Mouse (Mus musculus) neutrophil, adult 65 days (primary cell): ENCODE results near the gene Gm45623. TPM values are rescaled to one million over a fixed set of nuclear protein-coding genes. Genes with fewer than 3 reads are reported as not detected.

ENCODE experiments used
- total RNA-seq: library from RNA; stranded (reverse); gene quantifications from 2 replicates; pipeline ENCODE4 v1.2.4, GENCODE M21; 2023

Gm45623 gene
- not detected in 2 replicates for total RNA-seq

GRCm38 (mm10) chr13:56753192-56753951 lies at the start of gene Gm45623:
Gm45623 (minus strand) TSS chr13:56753827.

GRCm38 (mm10) chr13:56702469-56703221 lies 51.0 kb downstream of the Gm45623 start, which contains the start of gene Smad5:
Smad5 (plus strand) TSS chr13:56703010.

Other genes with a start within 250 kb of the Gm45623 start
- 0.25 and 0.73 TPM in 2 replicates for gene Fbxl21, start 231.4 kb downstream of the Gm45623 start, total RNA-seq
- not detected in 2 replicates for gene Lect2, start 205.3 kb downstream of the Gm45623 start, total RNA-seq
- 382 and 386 TPM in 2 replicates for gene Tgfbi, start 144.3 kb downstream of the Gm45623 start, total RNA-seq
- 7.2 and 9.3 TPM in 2 replicates for gene Smad5, start 50.8 kb downstream of the Gm45623 start, total RNA-seq
- gene Trpc7, start 142.2 kb upstream of the Gm45623 start, total RNA-seq: not detected in 2 replicates